Mouse (Mus musculus) limb, embryonic 11.5 days (tissue): ENCODE results near the gene Pqlc2. TPM values are rescaled to one million over a fixed set of nuclear protein-coding genes. Genes with fewer than 3 reads are reported as not detected.

Experiments
- ATAC-seq: fragments of 200-750 bp; cut with Nextera tagmentation; 2 replicates; pipeline ENCODE4 v1.8.0; 2017; ENCODE audit warnings: low read depth; ENCODE audit not compliant: insufficient number of reproducible peaks, low FRiP score, low TSS enrichment
- DNase-seq: peaks from one replicate; pipeline ENCODE4 v3.0.0-alpha.2; 2015; ENCODE audit warnings: low spot score
- H3K27ac ChIP-seq: fragments of 300-500 bp; sonication (generic); replicated peaks from 2 replicates; pipeline ENCODE4 v1.5.1; 2014; ENCODE audit warnings: low read depth, mild to moderate bottlenecking, low read length
- H3K27me3 ChIP-seq: fragments of 300-500 bp; sonication (generic); 2 replicates; pipeline ENCODE4 v1.6.1; 2014; ENCODE audit warnings: mild to moderate bottlenecking, low read length, mixed read lengths; ENCODE audit not compliant: control insufficient read depth, insufficient read depth
- H3K36me3 ChIP-seq: fragments of 300-500 bp; sonication (generic); 2 replicates; pipeline ENCODE4 v1.6.1; 2014; ENCODE audit warnings: mild to moderate bottlenecking, low read length, moderate library complexity, mixed read lengths; ENCODE audit not compliant: control insufficient read depth, insufficient read depth
- H3K4me1 ChIP-seq: fragments of 300-500 bp; sonication (generic); 2 replicates; pipeline ENCODE4 v1.6.1; 2014; ENCODE audit warnings: low read length, mixed read lengths; ENCODE audit not compliant: control insufficient read depth, insufficient read depth
- H3K4me2 ChIP-seq: fragments of 300-500 bp; sonication (generic); 2 replicates; pipeline ENCODE4 v1.6.1; 2014; ENCODE audit warnings: low read depth, mild to moderate bottlenecking, moderate library complexity; ENCODE audit not compliant: severe bottlenecking
- H3K4me3 ChIP-seq: fragments of 300-500 bp; sonication (generic); 2 replicates; pipeline ENCODE4 v1.5.1; 2014; ENCODE audit warnings: low read depth, low read length
- H3K9ac ChIP-seq: fragments of 300-500 bp; sonication (generic); 2 replicates; pipeline ENCODE4 v1.6.1; 2014; ENCODE audit warnings: mild to moderate bottlenecking, low read length
- H3K9me3 ChIP-seq: fragments of 300-500 bp; sonication (generic); 2 replicates; pipeline ENCODE4 v1.6.1; 2016; ENCODE audit warnings: low read length; ENCODE audit not compliant: control insufficient read depth
- WGBS: fragments of 180-500 bp; shearing (Covaris S2); extraction: QIAGEN DNeasy Blood & Tissue Kit; methylation state at CpG from one replicate; pipeline ENCODE4 v1.1.7; 2014; 5-methylcytosine and 5-hydroxymethylcytosine counted together
- polyA plus RNA-seq: library from polyadenylated mRNA; unstranded; fragments of >200 nt; fragmentation: Nextera tagmentation; extraction: Ambion mirVana; gene quantifications from 2 replicates; pipeline ENCODE4 v1.2.1, GENCODE M21; 2014

The Pqlc2 gene
- polyA plus RNA-seq, 1 experiment from 2014 or later: 13.0 TPM

DNA sequence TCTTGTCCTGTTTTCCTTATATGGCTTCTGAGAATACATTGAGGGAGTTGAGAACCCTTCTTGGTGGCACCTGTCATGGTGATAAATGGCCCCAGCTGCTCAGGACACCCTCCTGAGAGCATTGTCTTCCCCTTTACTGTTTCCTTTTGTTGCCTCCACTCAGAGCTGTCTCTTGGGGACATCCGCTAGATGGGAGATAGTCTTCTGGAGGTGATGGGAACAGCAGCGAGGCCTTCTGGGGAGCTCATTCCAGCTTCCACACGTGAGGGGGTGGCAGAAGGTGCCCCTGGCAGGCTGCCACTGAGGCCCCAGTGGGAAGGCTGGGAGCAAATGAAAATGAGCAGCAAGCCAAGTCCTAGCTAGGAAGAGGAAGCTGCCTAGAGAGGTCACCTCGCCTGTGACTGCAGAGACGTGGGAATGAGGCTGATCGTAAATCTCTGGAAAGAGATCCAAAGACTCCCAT lies 27.5 kb downstream of the Pqlc2 start:
- 0 out of 2 replicates have a peak overlapping the region, but pooled peaks have one; percentile 14 for H3K27ac ChIP-seq
- H3K4me3 ChIP-seq: no peak overlapping the region
- H3K4me1 ChIP-seq: peaks cover 14% of the 10 kb centered on the region
- no peaks in the 10 kb centered on the region for H3K27me3 ChIP-seq
- H3K9ac ChIP-seq: no peak overlapping the region
- no peak for ATAC-seq
- H3K36me3 ChIP-seq: peaks cover 17% of the 10 kb centered on the region
- H3K9me3 ChIP-seq: no peaks in the 10 kb centered on the region
- 47% methylated on average over 6 of the region's 6 CpGs for WGBS
- DNase-seq: no peak
- H3K4me2 ChIP-seq: no peak overlapping the region

DNA sequence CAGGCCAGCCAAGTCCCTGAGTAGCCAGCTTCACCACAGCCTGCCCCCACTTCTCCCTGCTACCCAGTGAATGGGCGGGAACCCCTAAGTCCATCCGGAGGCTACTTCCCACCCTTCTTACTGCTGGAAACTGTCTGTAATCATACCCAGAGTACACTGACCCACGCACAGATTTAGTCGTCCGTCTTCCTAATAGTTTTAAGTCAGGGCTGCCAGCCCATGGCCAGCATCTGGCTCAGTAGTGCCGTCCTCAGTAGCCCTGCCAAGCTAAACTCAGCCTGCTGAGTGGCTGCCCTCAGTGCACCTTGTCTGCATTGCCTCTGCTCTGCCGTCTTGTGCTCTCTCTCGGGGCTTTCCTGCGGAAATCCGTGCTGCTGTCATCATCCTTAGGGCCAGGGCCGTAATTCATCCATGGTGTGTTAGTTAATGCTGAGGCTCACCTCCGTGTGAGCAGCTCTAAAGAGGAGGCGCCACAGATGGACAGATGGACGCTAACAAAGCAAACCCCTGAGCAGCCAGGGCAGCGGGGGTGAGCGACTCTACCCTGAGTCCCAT lies 28.6 kb downstream of the Pqlc2 start:
- WGBS: 76% methylated on average over 16 of the region's 16 CpGs
- Histone ChIP-seq H3K4me1 (peaks cover 14% of the 10 kb centered on the region), H3K27ac (no peak overlapping the region), H3K4me3 (no peak overlapping the region), H3K36me3 (peaks cover 11% of the 10 kb centered on the region; the same call in 1 of the 2 replicates), H3K27me3 (no peaks in the 10 kb centered on the region), H3K4me2 (no peak overlapping the region), H3K9ac (no peak overlapping the region), H3K9me3 (no peaks in the 10 kb centered on the region)
- no peak for DNase-seq
- ATAC-seq: no peak

DNA sequence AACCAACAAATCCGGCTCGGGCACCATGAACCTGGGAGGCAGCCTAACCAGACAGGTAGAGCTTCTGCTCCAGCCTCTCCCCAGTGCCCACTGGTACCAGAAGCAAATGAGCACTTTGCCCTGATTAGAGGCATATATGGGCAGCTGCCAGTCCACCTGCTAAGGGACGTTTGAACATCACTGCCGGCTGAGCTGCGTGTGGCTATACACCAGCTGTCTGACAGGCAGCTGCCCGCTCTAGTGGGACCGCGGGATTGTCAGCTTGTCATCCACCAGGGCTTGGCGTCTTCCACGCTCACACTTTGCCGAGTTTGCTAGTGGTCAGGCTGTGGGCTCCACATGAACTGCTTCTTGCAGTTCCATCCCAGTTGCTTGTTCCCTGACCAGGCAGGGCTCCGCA lies 30.0 kb downstream of the Pqlc2 start:
- Histone ChIP-seq H3K27ac (no peak overlapping the region), H3K9ac (no peak overlapping the region), H3K4me3 (no peak overlapping the region), H3K27me3 (no peaks in the 10 kb centered on the region), H3K9me3 (no peaks in the 10 kb centered on the region), H3K36me3 (peaks cover 12% of the 10 kb centered on the region; the same call in 1 of the 2 replicates), H3K4me2 (no peak overlapping the region), H3K4me1 (peaks cover 16% of the 10 kb centered on the region)
- ATAC-seq (no peak), DNase-seq (no peak)
- 95% methylated on average over 12 of the region's 12 CpGs for WGBS

DNA sequence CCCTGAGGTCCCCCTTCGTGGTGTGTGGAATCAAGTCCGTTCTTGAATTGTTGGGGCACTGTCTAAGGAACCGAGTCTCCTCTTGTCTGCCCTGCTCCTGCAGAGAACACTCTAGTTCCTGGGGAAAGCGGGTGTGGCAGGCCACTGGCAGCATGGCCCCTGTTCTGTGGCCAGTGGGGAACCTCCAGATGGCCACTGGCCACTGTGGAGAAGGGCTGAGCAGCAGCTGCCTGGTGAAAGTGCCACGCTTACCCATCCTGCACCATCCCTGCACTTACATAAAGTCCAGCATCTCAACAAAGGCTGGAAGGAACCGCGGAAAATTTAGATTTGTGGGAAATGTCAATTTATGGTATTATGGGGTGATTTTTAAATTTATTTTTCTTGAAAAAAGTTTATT lies 34.1 kb downstream of the Pqlc2 start:
- no peak overlapping the region for H3K4me2 ChIP-seq
- no peak overlapping the region for H3K4me3 ChIP-seq
- 89% methylated on average over 7 of the region's 7 CpGs for WGBS
- H3K27ac ChIP-seq: 0 out of 2 replicates have a peak overlapping the region, but pooled peaks have one; percentile 21
- no peaks in the 10 kb centered on the region for H3K27me3 ChIP-seq
- no peak for DNase-seq
- H3K36me3 ChIP-seq: peaks cover 6% of the 10 kb centered on the region; the same call in 1 of the 2 replicates
- ATAC-seq: no peak
- peaks cover 18% of the 10 kb centered on the region for H3K4me1 ChIP-seq
- H3K9me3 ChIP-seq: no peaks in the 10 kb centered on the region
- H3K9ac ChIP-seq: no peak overlapping the region

DNA sequence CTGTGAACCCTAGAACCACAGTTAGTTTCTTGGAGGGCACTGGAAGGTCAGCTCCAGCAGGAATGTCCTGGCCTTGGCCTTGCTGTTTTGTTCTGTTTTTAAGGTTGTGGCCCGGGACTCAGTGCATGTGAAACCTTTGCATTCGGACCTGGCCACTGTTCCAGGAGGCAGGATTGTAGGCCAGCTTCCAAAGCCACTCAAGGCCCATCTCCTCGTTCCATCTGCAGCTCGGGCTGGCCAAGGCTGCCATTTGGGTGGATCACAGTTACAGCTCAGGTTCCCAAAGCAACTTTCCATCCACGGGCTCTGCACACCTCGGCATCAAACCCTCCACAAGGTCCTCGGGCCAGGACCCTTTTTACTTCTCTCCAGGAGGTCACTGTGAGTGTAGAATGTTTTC lies 35.9 kb downstream of the Pqlc2 start:
- Histone ChIP-seq H3K4me2 (no peak overlapping the region), H3K27ac (no peak overlapping the region), H3K27me3 (no peaks in the 10 kb centered on the region), H3K4me3 (no peak overlapping the region), H3K36me3 (peaks cover 3% of the 10 kb centered on the region; the same call in 1 of the 2 replicates), H3K9me3 (no peaks in the 10 kb centered on the region), H3K9ac (no peak overlapping the region; the same call in 1 of the 2 replicates), H3K4me1 (peaks cover 21% of the 10 kb centered on the region)
- no peak for ATAC-seq
- DNase-seq: no peak
- WGBS: 87% methylated on average over 7 of the region's 7 CpGs

DNA sequence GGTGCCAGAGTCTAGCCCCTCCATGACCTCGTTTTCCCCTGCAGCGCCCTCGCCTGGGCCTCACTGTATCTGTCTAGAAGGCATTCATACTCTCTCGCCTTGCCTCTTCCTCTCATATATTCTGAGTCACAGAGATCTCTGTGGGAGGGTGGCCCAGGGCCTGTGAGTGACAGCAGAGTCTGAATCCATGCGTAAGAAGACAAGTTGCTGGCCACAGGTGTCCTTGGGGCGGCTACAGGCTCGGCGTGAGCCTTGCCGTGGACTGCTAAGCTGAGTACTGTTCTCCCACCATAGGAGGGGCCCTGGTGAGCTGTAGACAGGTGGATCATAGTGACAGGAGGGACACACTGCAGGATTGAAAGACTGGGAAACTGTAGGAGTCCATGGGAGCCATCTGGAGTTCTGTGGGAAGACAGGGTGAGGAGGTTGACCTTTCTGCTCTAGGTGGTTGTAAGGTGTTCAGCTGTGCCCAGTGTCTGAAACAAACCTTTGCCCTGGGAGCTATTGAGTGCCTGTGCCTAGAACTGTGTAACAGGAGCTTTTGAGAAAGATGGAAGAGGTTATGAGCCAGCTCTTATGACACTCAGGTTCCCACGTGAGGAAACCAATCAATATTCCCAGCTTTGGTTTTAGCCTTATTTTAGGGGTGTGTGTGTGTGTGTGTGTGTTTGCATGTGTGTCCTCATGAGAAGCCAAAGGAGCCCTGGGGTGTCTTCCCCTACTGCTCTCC lies 37.4 kb downstream of the Pqlc2 start:
- 90% methylated on average over 10 of the region's 10 CpGs for WGBS
- DNase-seq (no peak), ATAC-seq (no peak)
- Histone ChIP-seq H3K9me3 (no peaks in the 10 kb centered on the region), H3K27ac (0 out of 2 replicates have a peak overlapping the region, but pooled peaks have one; percentile 47), H3K27me3 (no peaks in the 10 kb centered on the region), H3K4me2 (no peak overlapping the region), H3K9ac (no peak overlapping the region), H3K36me3 (peaks cover 3% of the 10 kb centered on the region), H3K4me3 (no peak overlapping the region), H3K4me1 (peaks cover 33% of the 10 kb centered on the region)

DNA sequence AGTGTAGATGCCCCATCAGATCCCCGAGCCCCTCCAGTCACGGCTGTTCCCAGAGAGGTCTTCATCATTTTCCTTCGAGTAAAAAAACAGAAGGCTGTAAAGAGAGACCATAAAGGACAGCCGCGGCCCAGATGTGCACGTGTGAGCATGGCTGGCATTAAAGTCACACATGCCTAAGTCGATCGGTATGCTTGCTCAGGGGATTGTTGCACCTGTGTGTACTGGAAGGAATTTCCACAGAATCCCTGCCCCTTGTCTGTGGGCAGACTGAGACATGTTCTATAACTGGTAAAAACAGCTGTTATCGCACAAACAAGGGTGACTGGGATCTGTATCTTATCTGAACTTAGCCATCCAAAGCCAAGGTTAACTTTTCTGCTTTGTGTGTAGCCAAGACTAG lies 38.9 kb downstream of the Pqlc2 start:
- no peak overlapping the region for H3K4me2 ChIP-seq
- H3K9me3 ChIP-seq: no peaks in the 10 kb centered on the region
- H3K27me3 ChIP-seq: no peaks in the 10 kb centered on the region
- peak; percentile 51; the same call in 1 of the 2 replicates for ATAC-seq
- peaks cover 46% of the 10 kb centered on the region for H3K4me1 ChIP-seq
- H3K4me3 ChIP-seq: no peak overlapping the region
- no peak overlapping the region for H3K9ac ChIP-seq
- WGBS: 36% methylated on average over 9 of the region's 9 CpGs
- peak overlapping the region; percentile 70 for H3K27ac ChIP-seq
- DNase-seq: peak; percentile 62
- peaks cover 3% of the 10 kb centered on the region for H3K36me3 ChIP-seq

DNA sequence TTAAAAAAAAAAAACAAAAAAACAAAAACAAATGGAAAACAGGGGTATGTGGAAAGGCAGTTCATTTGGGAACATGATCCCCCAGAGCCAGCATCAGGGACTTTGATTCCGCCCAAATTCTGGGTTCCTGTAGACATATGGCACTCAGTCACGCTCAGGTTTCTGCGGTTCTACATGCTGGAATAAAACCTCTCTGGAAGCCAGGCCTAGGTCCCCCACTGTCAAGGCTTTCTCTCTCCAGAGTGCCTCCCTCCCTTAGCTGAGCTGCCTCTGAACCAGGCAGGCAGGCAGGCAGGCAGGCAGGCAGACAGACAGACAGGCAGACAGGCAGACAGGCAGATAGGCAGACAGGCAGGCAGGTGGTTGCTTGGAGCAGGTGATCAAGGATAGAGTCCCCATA lies 40.3 kb downstream of the Pqlc2 start:
- no peak overlapping the region for H3K4me2 ChIP-seq
- no peak overlapping the region for H3K4me3 ChIP-seq
- WGBS: 92% methylated on average over 3 of the region's 3 CpGs
- no peaks in the 10 kb centered on the region for H3K27me3 ChIP-seq
- peaks cover 53% of the 10 kb centered on the region for H3K4me1 ChIP-seq
- no peak overlapping the region for H3K9ac ChIP-seq
- ATAC-seq (no peak), DNase-seq (no peak)
- no peaks in the 10 kb centered on the region; the same call in 1 of the 2 replicates for H3K36me3 ChIP-seq
- no peak overlapping the region for H3K27ac ChIP-seq
- H3K9me3 ChIP-seq: no peaks in the 10 kb centered on the region
